Mouse (Mus musculus): ENCODE results near the gene Mlx. TPM values are rescaled to one million over a fixed set of nuclear protein-coding genes. Genes with fewer than 3 reads are reported as not detected.

Gene Mlx
- total and polyA plus RNA-seq, 3 experiments = 45.2 to 116 (median 51.5) TPM

Other genes starting within 250 kb of the Mlx start
Only the 20 nearest of the 25 such genes appear.
- gene Stat3, start 147.7 kb upstream of the Mlx start, total RNA-seq (2012; rRNA removed) = 51.1 and 52.1 TPM in 2 replicates
- 35.9 TPM in 2 replicates for gene Stat3, start 147.7 kb upstream of the Mlx start, total RNA-seq (2014; rRNA removed)
- gene Stat3, start 147.7 kb upstream of the Mlx start, polyA plus RNA-seq (2012; ENCODE audit: insufficient read length, low read depth) = 66.7 and 69.2 TPM in 2 replicates
- 0.08 and 0.21 TPM in 2 replicates for gene Cavin1, start 116.4 kb upstream of the Mlx start, total RNA-seq (2012; rRNA removed)
- 0.05 TPM in 2 replicates for gene Cavin1, start 116.4 kb upstream of the Mlx start, total RNA-seq (2014; rRNA removed)
- gene Cavin1, start 116.4 kb upstream of the Mlx start, polyA plus RNA-seq (2012; ENCODE audit: insufficient read length, low read depth) = 0.13 and 0.25 TPM in 2 replicates
- gene Atp6v0a1, start 77.8 kb upstream of the Mlx start, total RNA-seq (2012; rRNA removed) = 31.3 and 36.1 TPM in 2 replicates
- gene Atp6v0a1, start 77.8 kb upstream of the Mlx start, total RNA-seq (2014; rRNA removed) = 14.1 and 15.1 TPM in 2 replicates
- gene Atp6v0a1, start 77.8 kb upstream of the Mlx start, polyA plus RNA-seq (2012; ENCODE audit: insufficient read length, low read depth) = 54.5 and 63.4 TPM in 2 replicates
- gene Naglu, start 17.3 kb upstream of the Mlx start, total RNA-seq (2012; rRNA removed) = 23.2 and 33.3 TPM in 2 replicates
- 12.8 and 13.8 TPM in 2 replicates for gene Naglu, start 17.3 kb upstream of the Mlx start, total RNA-seq (2014; rRNA removed)
- 8.3 and 11.2 TPM in 2 replicates for gene Naglu, start 17.3 kb upstream of the Mlx start, polyA plus RNA-seq (2012; ENCODE audit: insufficient read length, low read depth)
- 0.29 and 0.81 TPM in 2 replicates for gene Hsd17b1, start 8.9 kb upstream of the Mlx start, total RNA-seq (2012; rRNA removed)
- gene Hsd17b1, start 8.9 kb upstream of the Mlx start, total RNA-seq (2014; rRNA removed) = not detected in 2 replicates
- 0.17 TPM in 1 of 2 replicates, not detected in the other for gene Hsd17b1, start 8.9 kb upstream of the Mlx start, polyA plus RNA-seq (2012; ENCODE audit: insufficient read length, low read depth)
- 74.9 and 78.9 TPM in 2 replicates for gene Coasy, start 4.7 kb upstream of the Mlx start, total RNA-seq (2012; rRNA removed)
- gene Coasy, start 4.7 kb upstream of the Mlx start, total RNA-seq (2014; rRNA removed) = 60.4 and 66.1 TPM in 2 replicates
- gene Coasy, start 4.7 kb upstream of the Mlx start, polyA plus RNA-seq (2012; ENCODE audit: insufficient read length, low read depth) = 56.6 and 63.4 TPM in 2 replicates
- gene Psmc3ip, start 8.2 kb downstream of the Mlx start, total RNA-seq (2012; rRNA removed) = 63.7 and 106 TPM in 2 replicates
- gene Psmc3ip, start 8.2 kb downstream of the Mlx start, total RNA-seq (2014; rRNA removed) = 85.9 and 106 TPM in 2 replicates
- gene Psmc3ip, start 8.2 kb downstream of the Mlx start, polyA plus RNA-seq (2012; ENCODE audit: insufficient read length, low read depth) = 89.9 and 114 TPM in 2 replicates
- 46.5 and 48.2 TPM in 2 replicates for gene Retreg3, start 32.6 kb downstream of the Mlx start, total RNA-seq (2012; rRNA removed)
- gene Retreg3, start 32.6 kb downstream of the Mlx start, total RNA-seq (2014; rRNA removed) = 50.3 and 55.9 TPM in 2 replicates
- 53.6 and 54.3 TPM in 2 replicates for gene Retreg3, start 32.6 kb downstream of the Mlx start, polyA plus RNA-seq (2012; ENCODE audit: insufficient read length, low read depth)
- gene Tubg1, start 32.7 kb downstream of the Mlx start, total RNA-seq (2012; rRNA removed) = 108 and 116 TPM in 2 replicates
- 53.7 and 57.4 TPM in 2 replicates for gene Tubg1, start 32.7 kb downstream of the Mlx start, total RNA-seq (2014; rRNA removed)
- gene Tubg1, start 32.7 kb downstream of the Mlx start, polyA plus RNA-seq (2012; ENCODE audit: insufficient read length, low read depth) = 182 and 190 TPM in 2 replicates
- gene Tubg2, start 68.6 kb downstream of the Mlx start, total RNA-seq (2012; rRNA removed) = 3.1 and 4.7 TPM in 2 replicates
- 1.2 and 2.1 TPM in 2 replicates for gene Tubg2, start 68.6 kb downstream of the Mlx start, total RNA-seq (2014; rRNA removed)
- gene Tubg2, start 68.6 kb downstream of the Mlx start, polyA plus RNA-seq (2012; ENCODE audit: insufficient read length, low read depth) = 8.7 and 10.5 TPM in 2 replicates
- 15.6 and 16.7 TPM in 2 replicates for gene Cntnap1, start 83.2 kb downstream of the Mlx start, total RNA-seq (2012; rRNA removed)
- 3.6 and 4.4 TPM in 2 replicates for gene Cntnap1, start 83.2 kb downstream of the Mlx start, total RNA-seq (2014; rRNA removed)
- 17.9 and 19.5 TPM in 2 replicates for gene Cntnap1, start 83.2 kb downstream of the Mlx start, polyA plus RNA-seq (2012; ENCODE audit: insufficient read length, low read depth)
- 16.3 and 20.3 TPM in 2 replicates for gene Plekhh3, start 84.1 kb downstream of the Mlx start, total RNA-seq (2012; rRNA removed)
- 2.8 and 2.9 TPM in 2 replicates for gene Plekhh3, start 84.1 kb downstream of the Mlx start, total RNA-seq (2014; rRNA removed)
- gene Plekhh3, start 84.1 kb downstream of the Mlx start, polyA plus RNA-seq (2012; ENCODE audit: insufficient read length, low read depth) = 3.7 and 5.0 TPM in 2 replicates
- gene Ccr10, start 88.2 kb downstream of the Mlx start, total RNA-seq (2012; rRNA removed) = 29.6 and 58.7 TPM in 2 replicates
- 14.1 and 17.2 TPM in 2 replicates for gene Ccr10, start 88.2 kb downstream of the Mlx start, total RNA-seq (2014; rRNA removed)
- 12.3 TPM in 2 replicates for gene Ccr10, start 88.2 kb downstream of the Mlx start, polyA plus RNA-seq (2012; ENCODE audit: insufficient read length, low read depth)
- gene Ezh1, start 139.2 kb downstream of the Mlx start, total RNA-seq (2012; rRNA removed) = 11.1 and 15.3 TPM in 2 replicates
- 8.5 and 8.7 TPM in 2 replicates for gene Ezh1, start 139.2 kb downstream of the Mlx start, total RNA-seq (2014; rRNA removed)
- 10.8 and 12.1 TPM in 2 replicates for gene Ezh1, start 139.2 kb downstream of the Mlx start, polyA plus RNA-seq (2012; ENCODE audit: insufficient read length, low read depth)
- gene Ramp2, start 158.8 kb downstream of the Mlx start, total RNA-seq (2012; rRNA removed) = 1.3 and 1.5 TPM in 2 replicates
- 0.26 TPM in 1 of 2 replicates, not detected in the other for gene Ramp2, start 158.8 kb downstream of the Mlx start, total RNA-seq (2014; rRNA removed)
- gene Ramp2, start 158.8 kb downstream of the Mlx start, polyA plus RNA-seq (2012; ENCODE audit: insufficient read length, low read depth) = 0.33 and 0.80 TPM in 2 replicates
- gene Vps25, start 166.4 kb downstream of the Mlx start, total RNA-seq (2012; rRNA removed) = 102 and 132 TPM in 2 replicates
- gene Vps25, start 166.4 kb downstream of the Mlx start, total RNA-seq (2014; rRNA removed) = 97.7 and 105 TPM in 2 replicates
- 210 and 211 TPM in 2 replicates for gene Vps25, start 166.4 kb downstream of the Mlx start, polyA plus RNA-seq (2012; ENCODE audit: insufficient read length, low read depth)
- 0.85 and 1.2 TPM in 2 replicates for gene Wnk4, start 173.3 kb downstream of the Mlx start, total RNA-seq (2012; rRNA removed)
- 0.62 and 0.90 TPM in 2 replicates for gene Wnk4, start 173.3 kb downstream of the Mlx start, total RNA-seq (2014; rRNA removed)
- 5.4 and 7.8 TPM in 2 replicates for gene Wnk4, start 173.3 kb downstream of the Mlx start, polyA plus RNA-seq (2012; ENCODE audit: insufficient read length, low read depth)
- gene Cntd1, start 191.7 kb downstream of the Mlx start, total RNA-seq (2012; rRNA removed) = 2.5 and 3.4 TPM in 2 replicates
- 0.65 and 0.98 TPM in 2 replicates for gene Cntd1, start 191.7 kb downstream of the Mlx start, total RNA-seq (2014; rRNA removed)
- 0.85 and 0.96 TPM in 2 replicates for gene Cntd1, start 191.7 kb downstream of the Mlx start, polyA plus RNA-seq (2012; ENCODE audit: insufficient read length, low read depth)
- gene Coa3, start 191.8 kb downstream of the Mlx start, total RNA-seq (2012; rRNA removed) = 285 TPM in 2 replicates
- gene Coa3, start 191.8 kb downstream of the Mlx start, total RNA-seq (2014; rRNA removed) = 177 and 179 TPM in 2 replicates
- gene Coa3, start 191.8 kb downstream of the Mlx start, polyA plus RNA-seq (2012; ENCODE audit: insufficient read length, low read depth) = 113 and 117 TPM in 2 replicates
- 280 and 282 TPM in 2 replicates for gene Becn1, start 215.0 kb downstream of the Mlx start, total RNA-seq (2012; rRNA removed)
- gene Becn1, start 215.0 kb downstream of the Mlx start, total RNA-seq (2014; rRNA removed) = 207 and 224 TPM in 2 replicates
- gene Becn1, start 215.0 kb downstream of the Mlx start, polyA plus RNA-seq (2012; ENCODE audit: insufficient read length, low read depth) = 177 and 237 TPM in 2 replicates